21 mouse cellular contexts compared by ENCODE assay signal in genomic region chr7:84731076-84731475, GRCm38 (mm10). TPM values are rescaled to one million over a fixed set of nuclear protein-coding genes. Genes with fewer than 3 reads are reported as not detected.
A peak's percentile ranks its signal among the peaks of the same experiment; 100 is the strongest.
DNase-seq lines count a peak whose midpoint lies in the region; ATAC-seq and TF ChIP-seq lines count a peak whose summit lies in the region.
"Had no signal": no experiment of that assay in that cellular context is flagged by ENCODE, and none has a peak within 500 bp of the region (broad histone marks: within the 10 kb centered on the region; RNA-seq: fewer than 3 reads in every experiment).

No protein-coding gene starts in this region.

- no peak overlapping the region for H3K27ac ChIP-seq in lung, postnatal 0 days (ENCODE audit: low read length)
- H3K27ac ChIP-seq in stomach, postnatal 0 days (replicated peaks) = no peak overlapping the region
- H3K27ac ChIP-seq: forebrain, embryonic 10.5 days; hindbrain, embryonic 15.5 days; limb, embryonic 15.5 days; liver, embryonic 14.5 days; midbrain, embryonic 10.5 days; neural tube, embryonic 15.5 days; stomach, embryonic 15.5 days had no signal

- H3K4me1 ChIP-seq in lung, postnatal 0 days (ENCODE audit: insufficient read depth, low read depth, low read length) = no peaks in the 10 kb centered on the region
- no peaks in the 10 kb centered on the region for H3K4me1 ChIP-seq in stomach, postnatal 0 days (replicated peaks; ENCODE audit: control insufficient read depth, insufficient read depth)
- H3K4me1 ChIP-seq: forebrain, embryonic 10.5 days; hindbrain, embryonic 15.5 days; limb, embryonic 15.5 days; midbrain, embryonic 10.5 days; neural tube, embryonic 15.5 days; stomach, embryonic 15.5 days had no signal

- TF ChIP-seq EP300 in lung, postnatal 0 days (IDR thresholded peaks at IDR 0.05) = no peak
- TF ChIP-seq EP300 in stomach, postnatal 0 days (optimal IDR thresholded peaks at IDR 0.05) = no peak

- no peak overlapping the region for H3K9ac ChIP-seq in lung, postnatal 0 days (replicated peaks; ENCODE audit: low read depth)
- no peak overlapping the region for H3K9ac ChIP-seq in stomach, postnatal 0 days (ENCODE audit: low read length)
- H3K9ac ChIP-seq: hindbrain, embryonic 15.5 days; limb, embryonic 15.5 days; liver, embryonic 14.5 days; neural tube, embryonic 15.5 days; stomach, embryonic 15.5 days had no signal

- H3K4me3 ChIP-seq in lung, postnatal 0 days (ENCODE audit: low read depth, low read length) = no peak overlapping the region
- no peak overlapping the region for H3K4me3 ChIP-seq in stomach, postnatal 0 days (ENCODE audit: low read depth, low read length)
- H3K4me3 ChIP-seq: forebrain, embryonic 10.5 days; hindbrain, embryonic 15.5 days; limb, embryonic 15.5 days; midbrain, embryonic 10.5 days; neural tube, embryonic 15.5 days; stomach, embryonic 15.5 days had no signal

- DNase-seq in cerebellum, postnatal 25 days = peak; percentile 19 to 41
- no peak for DNase-seq in cerebellum, adult 9-11 months
- peak; percentile 12 to 45 for DNase-seq in urinary bladder, adult 18-20 months (ENCODE audit: low spot score in 2 of 2)
- DNase-seq in urinary bladder, postnatal 4 days (ENCODE audit: low spot score in 2 of 2) = no peak
- DNase-seq in lung, postnatal 0 days (ENCODE audit: low spot score) = peak; percentile 41
- DNase-seq in stomach, postnatal 0 days (ENCODE audit: low spot score) = peak; percentile 21
- DNase-seq in thymus, adult 18-20 months = no peak
- DNase-seq in B cell, adult 2 months = no peak
- DNase-seq: adrenal gland, postnatal 10 days; gastrocnemius, postnatal 14 days; left cerebral cortex, postnatal 4 days; right cerebral cortex, adult 18-20 months had no signal

- no peaks in the 10 kb centered on the region for H3K27me3 ChIP-seq in lung, postnatal 0 days (replicated peaks; ENCODE audit: insufficient read depth, low read length)
- H3K27me3 ChIP-seq in stomach, postnatal 0 days (ENCODE audit: control insufficient read depth, insufficient read depth, low read length) = no peaks in the 10 kb centered on the region
- H3K27me3 ChIP-seq: hindbrain, embryonic 15.5 days; limb, embryonic 15.5 days; neural tube, embryonic 15.5 days; stomach, embryonic 15.5 days had no signal

- WGBS in lung, postnatal 0 days = 54% methylated on average over 3 of the region's 3 CpGs
- WGBS in stomach, postnatal 0 days = 61% methylated on average over 3 of the region's 3 CpGs

- no peak for TF ChIP-seq CTCF in lung, postnatal 0 days (IDR thresholded peaks at IDR 0.05)
- TF ChIP-seq CTCF in stomach, postnatal 0 days (IDR thresholded peaks at IDR 0.05; ENCODE audit: low read depth) = no peak

- peak; percentile 78 for ATAC-seq in lung, postnatal 0 days
- peak; percentile 26; the same call in 1 of the 2 replicates for ATAC-seq in stomach, postnatal 0 days (ENCODE audit: low FRiP score, low TSS enrichment)
- ATAC-seq: forebrain, embryonic 16.5 days; midbrain, embryonic 16.5 days had no signal

- H3K9me3 ChIP-seq in lung, postnatal 0 days (ENCODE audit: low read length) = no peaks in the 10 kb centered on the region
- H3K9me3 ChIP-seq in stomach, postnatal 0 days (ENCODE audit: control insufficient read depth, low read length) = no peaks in the 10 kb centered on the region
- H3K9me3 ChIP-seq: forebrain, embryonic 10.5 days; hindbrain, embryonic 15.5 days; limb, embryonic 15.5 days; midbrain, embryonic 10.5 days; neural tube, embryonic 15.5 days; stomach, embryonic 15.5 days had no signal

- H3K4me2 ChIP-seq in lung, postnatal 0 days (replicated peaks; ENCODE audit: low read depth, low read length) = no peak overlapping the region
- no peak overlapping the region for H3K4me2 ChIP-seq in stomach, postnatal 0 days (replicated peaks; ENCODE audit: low read depth)
- H3K4me2 ChIP-seq: hindbrain, embryonic 15.5 days; limb, embryonic 15.5 days; neural tube, embryonic 15.5 days; stomach, embryonic 15.5 days had no signal

- H3K36me3 ChIP-seq in lung, postnatal 0 days (ENCODE audit: insufficient read depth, low read length) = no peaks in the 10 kb centered on the region
- no peaks in the 10 kb centered on the region for H3K36me3 ChIP-seq in stomach, postnatal 0 days (ENCODE audit: control insufficient read depth, insufficient read depth, low read length)
- H3K36me3 ChIP-seq: forebrain, embryonic 10.5 days; hindbrain, embryonic 15.5 days; limb, embryonic 15.5 days; midbrain, embryonic 10.5 days; neural tube, embryonic 15.5 days; stomach, embryonic 15.5 days had no signal

RNA-seq across cellular contexts. Expression of gene Zfand6, which starts 41.3 kb away (rescaled TPM):
- polyA plus RNA-seq in lung, postnatal 0 days (2015; fragmentation: Nextera tagmentation; extraction: Ambion mirVana) = 133 and 156 TPM in 2 replicates
- polyA plus RNA-seq in stomach, postnatal 0 days (2015; fragmentation: Nextera tagmentation; extraction: Ambion mirVana) = 128 and 138 TPM in 2 replicates

Comparison
In these comparisons a context has a peak if more than half of its experiments do, and no peak if none do; other contexts are left out.
1. DNase-seq: peak in cerebellum, postnatal 25 days (2 of 2), urinary bladder, adult 18-20 months (2 of 2), lung, postnatal 0 days (single experiment) and stomach, postnatal 0 days (single experiment); none in cerebellum, adult 9-11 months (single experiment), urinary bladder, postnatal 4 days (0 of 2), thymus, adult 18-20 months (0 of 2) and B cell, adult 2 months (0 of 2).